Mouse (Mus musculus) left cerebral cortex, adult 6 months (tissue): ENCODE results near the gene Gpr3. TPM values are rescaled to one million over a fixed set of nuclear protein-coding genes. Genes with fewer than 3 reads are reported as not detected.

Experiments used
- long read RNA-seq, 2 experiments: library from polyadenylated mRNA; unstranded; transcript quantifications; one replicate each; pipeline ENCODE4 v2.0.0; 2019 to 2020
- polyA plus RNA-seq: library from polyadenylated mRNA; unstranded; fragments of <200 nt; fragmentation: Nextera tagmentation; gene quantifications from 2 replicates; pipeline ENCODE4 v1.2.3, GENCODE M21; 2021

The Gpr3 gene
- 6.3 and 18.9 TPM in 2 replicates for polyA plus RNA-seq
- long read RNA-seq, experiment 1, partial matches to known transcripts = 0 of 4 reads
- long read RNA-seq, experiment 1, other reads (novel, unspliced or antisense) = 0 of 4 reads
- long read RNA-seq, experiment 2 = 0 reads

GRCm38 (mm10) chr4:133211751-133212561, at the start of gene Gpr3, which contains the start of gene Cd164l2:
TSS of gene Gpr3 (minus strand) at chr4:133212536.
TSS of gene Cd164l2 (plus strand) at chr4:133212131.

GRCm38 (mm10) chr4:133240490-133240921, 28.2 kb upstream of the Gpr3 start, which contains the start of gene Map3k6:
TSS of gene Map3k6 (plus strand) at chr4:133240818.

Other genes with a start within 250 kb of the Gpr3 start
- 0.05 TPM in 1 of 2 replicates, not detected in the other for gene Fgr, start 238.4 kb downstream of the Gpr3 start, polyA plus RNA-seq
- gene Ahdc1, start 201.3 kb downstream of the Gpr3 start, polyA plus RNA-seq = 2.7 and 7.4 TPM in 2 replicates
- gene Wasf2, start 82.0 kb downstream of the Gpr3 start, polyA plus RNA-seq = 31.5 and 37.8 TPM in 2 replicates
- 11.8 and 14.0 TPM in 2 replicates for gene Cd164l2, start 405 bp downstream of the Gpr3 start, polyA plus RNA-seq
- gene Map3k6, start 28.3 kb upstream of the Gpr3 start, polyA plus RNA-seq = 6.4 TPM in 2 replicates
- gene Sytl1, start 50.6 kb upstream of the Gpr3 start, polyA plus RNA-seq = 0.96 and 1.3 TPM in 2 replicates
- gene Tmem222, start 65.3 kb upstream of the Gpr3 start, polyA plus RNA-seq = 176 and 207 TPM in 2 replicates
- 5.2 and 15.5 TPM in 2 replicates for gene Wdtc1, start 140.9 kb upstream of the Gpr3 start, polyA plus RNA-seq
- gene Slc9a1, start 157.2 kb upstream of the Gpr3 start, polyA plus RNA-seq = 6.8 and 10.9 TPM in 2 replicates